Mouse (Mus musculus): ENCODE results near the gene Macrod2. TPM values are rescaled to one million over a fixed set of nuclear protein-coding genes. Genes with fewer than 3 reads are reported as not detected.

The Macrod2 gene
- polyA plus RNA-seq, 1 experiment = 16.3 TPM

DNA sequence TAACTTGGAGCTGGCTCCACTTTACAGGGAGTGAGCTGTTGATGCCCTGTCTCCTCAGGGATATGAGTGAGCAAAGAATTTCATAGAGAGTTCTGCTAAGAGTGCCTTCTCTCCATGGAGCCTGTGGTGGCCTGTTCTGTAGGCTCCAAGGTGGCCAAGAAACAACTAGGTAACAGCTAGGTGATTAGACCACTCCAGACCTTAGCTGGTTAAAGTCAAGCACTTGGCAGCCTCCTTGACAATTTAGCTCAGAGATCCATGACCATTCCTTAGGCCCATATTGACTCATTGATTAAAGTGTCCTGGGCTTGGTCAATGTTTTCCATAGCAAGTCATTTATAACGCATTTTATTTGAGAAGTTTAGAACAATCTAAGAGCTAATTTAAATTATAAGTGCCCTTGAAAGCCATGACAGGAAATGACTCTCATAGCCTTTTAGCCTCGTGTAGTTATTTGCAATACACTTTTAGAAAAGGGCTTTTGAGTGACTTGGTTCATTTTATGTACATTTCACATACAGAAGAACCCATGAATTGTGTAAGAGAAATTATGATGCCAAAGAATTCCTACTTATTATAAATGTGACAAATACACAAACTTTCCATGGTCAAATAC lies 1525.4 kb downstream of the Macrod2 start:
- no peak overlapping the region for H3K4me3 ChIP-seq (ENCODE audit: control insufficient read depth, low read depth, low read length)
- no peak for TF ChIP-seq POLR2A (IDR thresholded peaks at IDR 0.05; ENCODE audit: control insufficient read depth, low read depth, low read length)
- no peak for TF ChIP-seq CTCF (IDR thresholded peaks at IDR 0.05; ENCODE audit: control insufficient read depth, insufficient read depth, insufficient replicate concordance, low read depth, low read length)
- H3K36me3 ChIP-seq (ENCODE audit: control insufficient read depth, insufficient read depth, low read length) = no peaks in the 10 kb centered on the region
- no peaks in the 10 kb centered on the region for H3K27me3 ChIP-seq (ENCODE audit: control insufficient read depth, insufficient read depth, low read length)
- no peak overlapping the region for H3K27ac ChIP-seq (ENCODE audit: control insufficient read depth, insufficient read depth, low read depth, low read length)
- H3K4me1 ChIP-seq (ENCODE audit: control insufficient read depth, insufficient read depth, low read length) = no peaks in the 10 kb centered on the region

DNA sequence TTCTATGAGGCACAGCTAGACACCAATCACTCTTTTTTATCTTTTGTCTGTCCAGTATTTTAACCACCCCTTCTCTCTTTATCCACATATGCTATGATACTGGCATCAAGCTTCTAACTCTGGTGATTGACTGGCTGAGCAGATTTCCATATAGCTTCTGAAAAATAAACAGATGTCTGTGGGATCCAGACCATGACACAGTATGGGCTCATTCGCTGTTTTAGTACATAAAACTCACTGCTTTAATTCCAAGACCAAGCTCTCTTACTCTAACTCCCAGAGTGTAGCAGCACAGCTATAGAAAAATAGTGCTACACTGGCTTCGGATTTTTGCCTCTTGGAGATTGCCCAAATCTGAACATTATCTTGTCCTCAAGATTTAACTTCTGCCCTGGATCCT lies 1540.0 kb downstream of the Macrod2 start:
- Histone ChIP-seq H3K4me3 (ENCODE audit: control insufficient read depth, low read depth, low read length) (no peak overlapping the region), H3K4me1 (ENCODE audit: control insufficient read depth, insufficient read depth, low read length) (no peaks in the 10 kb centered on the region), H3K27ac (ENCODE audit: control insufficient read depth, insufficient read depth, low read depth, low read length) (no peak overlapping the region), H3K36me3 (ENCODE audit: control insufficient read depth, insufficient read depth, low read length) (no peaks in the 10 kb centered on the region), H3K27me3 (ENCODE audit: control insufficient read depth, insufficient read depth, low read length) (no peaks in the 10 kb centered on the region)
- no peak for TF ChIP-seq CTCF (IDR thresholded peaks at IDR 0.05; ENCODE audit: control insufficient read depth, insufficient read depth, insufficient replicate concordance, low read depth, low read length)

DNA sequence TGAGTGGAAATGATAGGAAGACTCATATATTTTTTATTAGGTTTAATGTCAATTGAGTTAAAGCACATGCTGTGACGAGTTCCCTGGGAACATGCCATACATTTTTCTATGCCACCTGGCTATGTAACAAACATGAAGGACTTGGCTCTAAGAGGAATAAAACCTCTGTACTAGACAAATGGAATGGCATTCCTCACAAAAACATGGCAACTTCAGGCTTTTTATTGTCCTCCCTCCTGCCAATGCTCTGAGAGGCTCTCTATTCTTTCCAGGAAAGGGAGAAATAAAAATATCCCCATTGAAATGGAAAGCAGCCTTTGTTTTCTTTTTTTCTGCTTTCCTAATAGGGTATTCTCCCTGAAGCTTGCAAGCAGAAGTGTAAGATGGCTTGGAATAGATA lies 1559.7 kb downstream of the Macrod2 start:
- H3K4me3 ChIP-seq (ENCODE audit: control insufficient read depth, low read depth, low read length) = no peak overlapping the region
- no peaks in the 10 kb centered on the region for H3K4me1 ChIP-seq (ENCODE audit: control insufficient read depth, insufficient read depth, low read length)
- H3K36me3 ChIP-seq (ENCODE audit: control insufficient read depth, insufficient read depth, low read length) = no peaks in the 10 kb centered on the region
- H3K27me3 ChIP-seq (ENCODE audit: control insufficient read depth, insufficient read depth, low read length) = no peaks in the 10 kb centered on the region
- no peak overlapping the region for H3K27ac ChIP-seq (ENCODE audit: control insufficient read depth, insufficient read depth, low read depth, low read length)
- TF ChIP-seq POLR2A (IDR thresholded peaks at IDR 0.05; ENCODE audit: control insufficient read depth, low read depth, low read length) = no peak
- no peak for TF ChIP-seq CTCF (IDR thresholded peaks at IDR 0.05; ENCODE audit: control insufficient read depth, insufficient read depth, insufficient replicate concordance, low read depth, low read length)

DNA sequence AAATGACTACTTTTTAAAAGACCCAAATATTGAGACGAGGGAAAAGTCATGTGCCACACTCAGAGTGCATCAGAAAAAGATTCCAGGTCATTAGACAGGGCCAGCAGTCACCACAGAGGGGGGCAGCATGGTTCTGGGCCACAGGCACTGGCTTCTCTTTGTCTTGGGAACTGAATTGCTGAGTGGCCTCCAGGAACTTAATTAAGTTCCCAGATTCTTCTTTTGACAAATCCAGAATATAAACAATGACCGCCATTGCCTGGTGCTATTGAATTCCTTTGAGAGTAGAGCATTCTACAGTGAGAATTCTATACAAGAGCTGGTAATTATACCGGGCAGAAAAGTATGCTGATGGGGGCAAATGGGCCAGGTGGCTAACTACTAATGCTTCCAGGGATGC lies 1560.1 kb downstream of the Macrod2 start:
- Histone ChIP-seq H3K27me3 (ENCODE audit: control insufficient read depth, insufficient read depth, low read length) (no peaks in the 10 kb centered on the region), H3K4me1 (ENCODE audit: control insufficient read depth, insufficient read depth, low read length) (no peaks in the 10 kb centered on the region), H3K4me3 (ENCODE audit: control insufficient read depth, low read depth, low read length) (no peak overlapping the region), H3K36me3 (ENCODE audit: control insufficient read depth, insufficient read depth, low read length) (no peaks in the 10 kb centered on the region), H3K27ac (ENCODE audit: control insufficient read depth, insufficient read depth, low read depth, low read length) (no peak overlapping the region)
- TF ChIP-seq POLR2A (IDR thresholded peaks at IDR 0.05; ENCODE audit: control insufficient read depth, low read depth, low read length) (no peak), CTCF (IDR thresholded peaks at IDR 0.05; ENCODE audit: control insufficient read depth, insufficient read depth, insufficient replicate concordance, low read depth, low read length) (no peak)

DNA sequence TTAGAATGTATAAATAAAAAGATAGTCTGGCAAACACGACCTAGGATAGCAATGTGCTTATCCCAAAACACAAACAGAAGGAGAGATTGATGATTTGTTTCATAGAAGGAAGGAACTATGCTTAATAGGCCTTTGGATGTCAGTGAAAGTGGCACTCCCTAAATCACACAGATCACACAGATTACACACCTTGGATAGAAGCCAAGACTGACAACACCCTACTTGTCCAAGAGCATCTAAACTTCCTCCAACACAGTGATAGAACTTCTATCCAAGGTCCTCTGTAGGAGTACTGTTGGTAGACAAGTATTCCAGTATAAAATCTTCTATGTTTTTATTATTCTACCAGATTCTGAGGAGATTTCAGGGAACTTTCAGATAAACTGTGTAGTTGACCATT lies 1567.8 kb downstream of the Macrod2 start:
- H3K27ac ChIP-seq (ENCODE audit: control insufficient read depth, insufficient read depth, low read depth, low read length) = no peak overlapping the region
- no peak overlapping the region for H3K4me3 ChIP-seq (ENCODE audit: control insufficient read depth, low read depth, low read length)

DNA sequence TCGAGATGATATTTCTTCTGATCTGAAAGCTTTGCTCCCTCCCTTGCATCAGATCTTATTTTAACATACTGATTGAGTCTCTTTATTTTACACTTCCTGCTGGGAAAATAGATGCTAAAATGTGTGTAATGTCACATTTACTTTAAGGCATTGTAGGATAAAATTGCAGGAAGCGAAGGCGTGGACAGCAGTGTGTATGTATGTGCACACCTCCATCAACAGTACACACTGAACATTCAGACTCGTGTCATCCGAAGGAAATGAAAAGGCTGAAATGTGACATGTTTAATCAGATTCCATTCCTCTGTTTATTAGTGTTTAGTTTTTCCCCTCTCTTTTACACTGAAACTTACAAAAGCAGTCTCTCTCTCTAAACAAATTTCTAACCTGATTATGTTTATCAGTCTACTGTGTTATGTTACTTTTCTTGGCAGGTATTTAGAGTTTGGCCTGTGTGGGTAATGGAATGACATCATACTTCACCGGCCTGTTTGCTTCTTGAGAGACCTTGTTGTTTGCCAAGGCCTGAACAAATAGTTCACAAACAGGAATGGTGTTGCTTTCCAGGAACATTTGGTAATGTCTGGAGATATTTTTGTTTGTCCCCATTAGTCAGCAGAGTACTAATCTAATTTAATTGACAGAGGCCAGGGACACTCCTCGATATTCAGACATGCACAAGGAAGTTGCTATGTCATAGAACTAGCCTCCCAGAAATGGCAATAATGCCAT lies 1588.7 kb downstream of the Macrod2 start:
- Histone ChIP-seq H3K4me3 (ENCODE audit: control insufficient read depth, low read depth, low read length) (no peak overlapping the region), H3K27me3 (ENCODE audit: control insufficient read depth, insufficient read depth, low read length) (no peaks in the 10 kb centered on the region), H3K4me1 (ENCODE audit: control insufficient read depth, insufficient read depth, low read length) (no peaks in the 10 kb centered on the region), H3K27ac (ENCODE audit: control insufficient read depth, insufficient read depth, low read depth, low read length) (no peak overlapping the region), H3K36me3 (ENCODE audit: control insufficient read depth, insufficient read depth, low read length) (no peaks in the 10 kb centered on the region)
- TF ChIP-seq CTCF (IDR thresholded peaks at IDR 0.05; ENCODE audit: control insufficient read depth, insufficient read depth, insufficient replicate concordance, low read depth, low read length) = no peak
- TF ChIP-seq POLR2A (IDR thresholded peaks at IDR 0.05; ENCODE audit: control insufficient read depth, low read depth, low read length) = no peak

More for the DNA sequence above, 1567.8 kb downstream of the Macrod2 start:
- TF ChIP-seq CTCF (IDR thresholded peaks at IDR 0.05; ENCODE audit: control insufficient read depth, insufficient read depth, insufficient replicate concordance, low read depth, low read length) = no peak
- TF ChIP-seq POLR2A (IDR thresholded peaks at IDR 0.05; ENCODE audit: control insufficient read depth, low read depth, low read length) = no peak
- H3K4me1 ChIP-seq (ENCODE audit: control insufficient read depth, insufficient read depth, low read length) = no peaks in the 10 kb centered on the region
- no peaks in the 10 kb centered on the region for H3K27me3 ChIP-seq (ENCODE audit: control insufficient read depth, insufficient read depth, low read length)
- no peaks in the 10 kb centered on the region for H3K36me3 ChIP-seq (ENCODE audit: control insufficient read depth, insufficient read depth, low read length)

DNA sequence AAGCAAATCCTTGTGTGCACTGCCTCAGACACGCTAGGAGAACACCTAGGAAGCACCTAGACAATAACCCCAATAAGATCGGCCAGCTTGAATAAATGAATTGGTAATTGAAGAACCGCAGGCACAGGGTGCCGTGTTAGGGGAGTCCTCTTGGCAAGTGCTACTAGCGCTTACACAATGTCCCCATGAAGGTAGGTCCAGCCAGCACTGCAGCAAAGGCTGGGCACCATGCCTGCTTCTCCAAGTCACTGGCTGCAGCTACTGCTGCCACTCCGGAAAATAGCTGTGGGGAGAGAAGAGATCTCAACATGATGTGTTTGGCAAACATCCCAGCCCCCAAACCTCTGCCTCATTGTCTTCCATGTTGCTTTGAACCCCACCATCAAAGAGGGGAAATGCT lies 1603.8 kb downstream of the Macrod2 start:
- Histone ChIP-seq H3K27me3 (ENCODE audit: control insufficient read depth, insufficient read depth, low read length) (no peaks in the 10 kb centered on the region), H3K36me3 (ENCODE audit: control insufficient read depth, insufficient read depth, low read length) (no peaks in the 10 kb centered on the region), H3K4me1 (ENCODE audit: control insufficient read depth, insufficient read depth, low read length) (no peaks in the 10 kb centered on the region), H3K27ac (ENCODE audit: control insufficient read depth, insufficient read depth, low read depth, low read length) (no peak overlapping the region), H3K4me3 (ENCODE audit: control insufficient read depth, low read depth, low read length) (no peak overlapping the region)
- TF ChIP-seq POLR2A (IDR thresholded peaks at IDR 0.05; ENCODE audit: control insufficient read depth, low read depth, low read length) (no peak), CTCF (IDR thresholded peaks at IDR 0.05; ENCODE audit: control insufficient read depth, insufficient read depth, insufficient replicate concordance, low read depth, low read length) (no peak)

All from testis, adult 2 months (tissue).